Mouse (Mus musculus): ENCODE measurements at regions not wholly inside any gene's neighbourhood (a gene's known extent, or its start where the extent isn't known, plus 50 kb on each side); places are given as distances from the start of the nearest gene placed in this dataset.

DNA sequence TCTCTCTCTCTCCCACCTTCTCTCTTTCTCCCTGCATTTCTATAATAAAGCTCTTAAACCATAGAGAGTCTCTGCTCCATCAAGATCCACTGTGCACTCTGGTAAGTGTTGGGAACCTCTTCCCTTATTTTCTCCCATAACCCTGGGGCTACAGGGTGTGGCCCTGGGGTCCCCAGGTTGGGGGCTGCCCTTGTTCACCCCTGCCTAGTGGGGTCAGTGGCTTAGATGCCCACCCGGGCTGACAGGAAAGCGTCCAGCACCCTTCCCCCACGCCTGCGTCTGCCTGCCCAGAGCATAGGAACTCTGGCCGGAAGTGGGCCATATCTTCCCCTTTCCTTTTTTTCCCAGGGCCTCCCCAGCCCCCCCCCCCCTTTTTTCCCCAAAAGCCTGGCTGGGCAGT is 534.0 kb downstream of the Hdgfl1 start:
- TF ChIP-seq CTCF (IDR thresholded peaks at IDR 0.05; ENCODE audit: control insufficient read depth, insufficient read depth, insufficient read length) (no peak), USF1 (IDR thresholded peaks at IDR 0.05; ENCODE audit: low read depth) (no peak), MAX (IDR thresholded peaks at IDR 0.05) (no peak), MYOD1 (IDR thresholded peaks at IDR 0.05; ENCODE audit: control insufficient read depth, insufficient read length, low read depth) (no peak)
